Mouse (Mus musculus) thymus, postnatal 4 days (tissue): ENCODE data around the gene 1700018F24Rik.
"Not testable (repeated sequence)": the region's sequence is repeated elsewhere in the genome, so short reads cannot be mapped to it uniquely, and the experiment has no call there.

Experiments
- DNase-seq: peaks from one replicate; pipeline ENCODE4 v3.0.0; 2021

1700018F24Rik gene

DNA sequence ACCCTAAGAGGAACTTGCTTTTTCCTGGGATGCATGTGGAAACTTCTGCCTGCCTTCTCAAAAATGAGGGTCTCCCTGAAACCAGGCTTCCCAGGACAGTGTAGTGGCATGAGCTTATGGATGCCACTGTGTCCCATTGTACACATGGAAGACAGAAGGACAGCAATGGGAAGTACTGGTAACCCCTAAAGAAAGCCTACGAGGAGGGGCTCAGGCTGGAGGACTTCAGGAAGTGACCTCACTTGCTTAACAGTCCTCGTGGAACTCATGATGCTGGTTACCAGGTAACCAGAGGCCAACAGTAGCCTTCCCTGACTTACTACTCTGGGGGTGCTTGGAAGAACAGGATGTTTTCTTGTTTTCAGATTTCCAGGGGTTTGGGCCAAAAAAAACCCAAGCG lies at the start of gene 1700018F24Rik:
Gene 1700018F24Rik, plus strand, starts transcription at position 301 of the 400 bp plus-strand sequence.
- not testable (repeated sequence) for DNase-seq

DNA sequence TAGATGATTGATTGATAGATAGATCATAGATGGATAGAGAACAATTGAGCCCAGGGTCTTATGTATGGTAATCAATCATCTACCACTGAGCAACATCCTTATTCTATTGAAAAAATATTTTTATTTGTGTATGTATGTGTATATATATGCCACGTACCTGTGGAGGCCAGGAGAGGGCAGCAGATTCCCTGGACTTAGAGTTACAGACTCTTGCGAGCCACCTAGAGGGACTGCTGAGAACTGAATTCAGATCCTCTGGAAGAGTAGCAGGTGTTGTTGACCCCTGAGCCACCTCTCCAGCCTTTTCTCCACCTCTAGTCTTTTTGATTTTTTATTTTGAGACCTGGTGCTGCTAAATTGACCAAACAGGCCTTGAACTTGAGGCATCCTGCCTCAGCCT lies 44.3 kb upstream of the 1700018F24Rik start:
- DNase-seq: peak; percentile 52

DNA sequence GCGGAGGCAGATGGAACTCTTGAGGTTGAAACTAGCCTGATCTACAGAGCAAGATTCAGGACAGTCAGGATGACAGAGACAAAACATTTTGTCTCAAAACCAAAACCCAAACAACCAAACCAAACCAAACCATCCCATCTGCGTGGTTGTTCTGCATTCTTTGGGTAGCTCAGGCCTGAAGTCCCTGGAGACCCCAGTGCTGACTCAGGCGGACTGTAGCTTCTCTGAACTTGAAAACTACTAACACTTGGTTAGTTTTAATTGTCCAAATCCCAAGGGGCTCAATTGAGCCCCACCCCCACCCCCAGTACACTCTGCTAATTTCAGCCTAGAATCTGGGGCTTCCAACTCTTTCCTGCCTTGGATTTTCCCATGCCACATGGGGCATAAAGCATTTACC lies 39.4 kb upstream of the 1700018F24Rik start:
- no peak for DNase-seq

DNA sequence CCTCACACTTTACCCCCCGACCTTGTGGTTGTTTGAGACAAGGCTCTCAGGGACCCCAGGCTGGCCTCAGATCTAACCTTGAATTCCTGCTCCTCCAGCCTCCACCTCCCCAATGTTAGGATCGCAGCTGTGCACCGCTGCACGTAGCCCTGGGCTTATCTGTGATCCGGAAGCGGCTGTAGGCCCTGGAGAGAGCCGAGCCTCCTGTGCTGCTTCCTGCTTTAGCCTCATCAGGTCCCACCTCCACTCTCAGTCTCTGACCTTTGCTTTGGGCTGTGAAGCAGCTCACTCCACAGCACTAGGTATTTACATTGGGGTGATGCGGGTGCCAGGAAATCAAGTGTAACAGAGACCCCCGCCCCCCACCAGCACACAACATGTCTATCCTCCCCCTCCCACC lies 38.3 kb upstream of the 1700018F24Rik start:
- no peak for DNase-seq

DNA sequence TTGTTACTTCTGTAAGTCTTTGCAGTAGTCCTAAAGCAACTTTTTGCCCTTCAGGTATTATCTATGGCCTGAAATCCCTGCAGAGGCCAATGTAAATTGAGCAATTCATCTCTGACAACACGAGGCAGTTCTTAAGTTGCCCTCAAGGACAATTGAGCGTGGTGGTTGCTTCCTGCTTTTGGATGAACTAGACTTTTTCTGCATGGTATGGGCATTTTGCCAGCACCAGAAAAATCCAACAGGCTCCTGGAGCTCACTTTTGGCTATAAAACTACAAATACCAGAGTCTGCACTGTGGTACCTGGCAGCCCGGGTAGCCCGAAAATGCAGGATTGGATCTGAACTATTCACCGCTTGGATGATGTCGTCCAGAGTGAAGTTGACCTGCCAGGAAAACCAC lies 37.2 kb upstream of the 1700018F24Rik start:
- DNase-seq: no peak

DNA sequence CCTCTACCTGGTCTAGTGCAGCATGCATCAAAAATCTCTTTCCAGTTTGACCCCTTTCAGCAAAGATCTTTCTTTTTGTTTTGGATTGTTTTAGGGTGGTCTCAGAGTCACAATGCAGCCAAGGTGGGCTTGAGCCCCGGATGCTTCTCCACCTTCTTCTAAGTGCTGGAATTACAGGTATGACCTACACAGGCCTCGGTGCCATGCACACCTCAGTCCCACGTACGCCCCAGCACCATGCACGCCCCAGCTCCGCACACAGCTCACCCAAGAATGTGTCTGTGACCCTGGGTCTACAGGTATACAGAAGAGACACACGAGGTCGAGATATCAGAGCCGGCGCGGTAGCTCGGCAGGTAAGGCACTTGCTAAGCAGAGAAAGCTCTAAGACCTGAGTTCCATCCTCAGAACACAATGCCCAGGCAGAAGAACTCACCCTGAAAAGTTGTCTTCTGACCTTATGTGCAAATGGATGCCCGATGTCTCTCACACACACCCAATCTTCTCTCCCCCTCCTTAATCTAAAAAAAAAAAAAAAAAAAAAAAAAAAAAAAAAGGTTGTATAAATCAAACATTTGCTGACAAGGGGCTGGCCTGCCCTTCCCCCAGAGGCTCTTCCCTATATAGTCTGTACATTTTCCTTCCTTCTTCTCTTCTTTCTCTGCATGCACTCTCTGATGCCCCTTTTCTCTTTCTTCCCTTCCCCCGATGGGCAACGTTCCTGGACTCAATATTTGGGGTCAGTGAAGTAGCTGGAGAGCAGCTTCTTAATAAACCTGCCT lies 33.7 kb upstream of the 1700018F24Rik start:
- DNase-seq: no peak

DNA sequence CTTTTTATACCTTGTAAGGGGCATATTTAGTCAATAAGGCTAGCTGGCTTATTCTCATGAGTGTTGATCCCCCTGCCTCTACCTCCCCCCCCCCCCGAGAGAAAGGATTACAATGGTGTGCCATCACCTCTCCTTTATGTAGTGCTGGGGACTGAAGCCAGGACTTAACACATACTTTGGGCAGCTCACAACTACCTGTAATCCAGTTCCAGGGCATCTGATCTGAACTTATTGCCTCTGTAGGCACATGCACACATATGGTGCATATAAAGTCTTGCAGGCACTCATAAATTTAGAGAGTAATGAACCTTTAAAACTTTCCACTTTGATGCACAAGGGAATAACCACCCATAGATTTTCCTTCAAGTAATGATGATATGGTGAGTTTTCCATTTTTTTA lies 28.5 kb upstream of the 1700018F24Rik start:
- DNase-seq: no peak

DNA sequence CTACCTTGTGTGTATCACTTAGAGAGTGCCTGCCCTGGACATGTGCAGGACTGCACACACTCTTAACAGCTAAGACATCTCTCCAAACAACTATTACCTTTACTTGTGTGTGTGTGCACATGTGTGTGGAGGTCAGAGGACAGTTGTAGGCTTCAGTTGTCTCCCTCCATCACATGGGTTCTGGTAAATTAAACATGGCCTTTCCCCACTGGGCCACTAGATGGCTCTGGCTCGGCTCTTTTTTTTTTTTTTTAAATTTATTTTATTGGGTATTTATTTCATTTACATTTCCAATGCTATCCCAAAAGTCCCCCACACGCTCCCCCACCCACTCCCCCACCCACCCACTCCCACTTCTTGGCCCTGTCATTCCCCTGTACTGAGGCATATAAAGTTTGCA lies 26.0 kb upstream of the 1700018F24Rik start:
- not testable (repeated sequence) for DNase-seq

DNA sequence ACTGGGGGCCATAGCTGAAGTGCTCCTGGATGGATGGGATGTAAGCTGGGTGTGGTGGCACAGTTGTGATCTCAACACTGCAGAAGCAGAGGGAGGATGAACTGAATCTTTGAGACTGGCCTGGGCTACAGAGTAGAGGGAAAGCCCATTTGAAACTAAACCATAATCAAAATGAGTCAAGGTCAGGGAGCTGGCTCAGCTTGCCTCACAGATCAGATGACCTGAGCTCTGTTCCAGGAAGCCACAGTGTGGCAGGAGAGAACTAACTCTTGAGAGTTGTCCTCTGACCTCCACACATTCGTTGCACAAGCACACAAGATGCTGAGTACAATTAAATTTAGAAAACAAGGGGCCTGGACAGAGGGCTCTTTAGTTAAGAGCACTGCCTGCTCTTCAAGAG lies 22.5 kb upstream of the 1700018F24Rik start:
- not testable (repeated sequence) for DNase-seq

DNA sequence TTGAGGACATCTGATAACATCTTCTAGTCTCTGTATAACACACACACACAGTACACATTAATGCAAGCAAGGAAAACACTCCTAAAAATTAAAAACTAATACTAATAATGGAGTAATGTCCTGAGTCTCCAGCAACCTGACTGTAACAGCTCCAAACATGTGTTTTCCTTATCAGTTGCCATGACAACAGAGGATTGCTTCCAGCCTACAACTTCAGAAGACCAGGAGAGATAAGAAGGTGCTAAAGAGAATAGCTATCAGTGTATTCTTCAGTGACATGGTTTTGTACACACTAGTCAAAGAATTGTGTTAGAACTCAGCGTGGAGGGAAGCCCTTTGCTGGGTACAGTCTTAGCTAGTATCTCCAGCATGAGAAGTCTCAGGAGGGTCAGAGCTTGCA lies 22.1 kb upstream of the 1700018F24Rik start:
- not testable (repeated sequence) for DNase-seq

DNA sequence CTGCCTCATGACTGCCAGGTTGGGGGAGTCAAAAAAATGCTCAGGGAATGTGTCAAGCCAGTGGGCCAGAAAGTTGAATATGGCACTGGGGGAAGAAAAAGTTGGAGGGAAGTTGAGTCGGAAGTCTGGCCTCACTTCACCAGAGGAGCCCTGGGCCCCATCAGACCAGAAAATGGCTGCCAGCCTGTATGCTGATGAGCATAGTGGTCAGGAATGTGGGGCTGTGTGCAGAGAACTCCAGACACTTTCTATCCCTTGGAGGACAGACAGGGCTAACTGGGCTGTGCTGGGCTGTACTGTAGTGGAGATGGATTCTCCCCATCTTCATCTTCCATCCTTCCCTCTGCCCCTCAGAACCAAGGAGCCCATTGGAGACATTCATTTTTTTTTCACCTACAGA lies 12.3 kb upstream of the 1700018F24Rik start:
- not testable (repeated sequence) for DNase-seq

DNA sequence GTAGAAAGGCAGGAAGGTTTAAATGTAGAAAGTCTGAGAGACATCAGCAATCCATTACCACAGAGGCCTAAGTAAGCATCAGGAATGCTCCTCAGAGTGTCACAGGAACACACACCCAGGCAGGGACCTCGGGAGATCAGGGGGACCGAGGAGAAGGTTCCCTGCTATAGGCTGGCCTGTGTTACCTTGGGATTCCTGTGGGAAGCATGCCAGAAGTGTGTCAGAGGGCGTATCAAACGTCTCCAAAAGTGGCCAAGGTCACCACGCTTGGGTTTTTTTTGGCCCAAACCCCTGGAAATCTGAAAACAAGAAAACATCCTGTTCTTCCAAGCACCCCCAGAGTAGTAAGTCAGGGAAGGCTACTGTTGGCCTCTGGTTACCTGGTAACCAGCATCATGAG lies 10.4 kb upstream of the 1700018F24Rik start, which contains the start of gene Gm4871:
Gene Gm4871, minus strand, starts transcription at position 364 of the 400 bp plus-strand sequence.
- DNase-seq: not testable (repeated sequence)

DNA sequence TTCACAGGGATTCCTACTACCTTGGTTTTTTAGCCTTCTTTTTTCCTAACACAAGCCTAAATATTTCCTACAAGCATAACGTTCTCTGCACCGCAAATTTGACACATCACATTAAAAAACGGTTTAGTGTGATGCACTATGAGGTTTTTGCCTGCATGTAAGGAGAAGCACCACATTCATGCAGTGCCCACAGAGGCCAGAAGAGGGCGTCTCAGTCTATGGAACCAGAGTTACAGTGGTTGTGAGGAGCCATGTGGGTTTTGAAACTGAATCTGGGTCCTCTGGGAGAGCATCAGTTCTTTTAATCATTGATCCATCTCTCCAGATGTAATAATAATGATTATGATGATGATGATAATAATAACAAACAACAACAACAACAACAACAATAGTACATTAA lies 1.2 kb upstream of the 1700018F24Rik start:
- DNase-seq: peak; percentile 49

DNA sequence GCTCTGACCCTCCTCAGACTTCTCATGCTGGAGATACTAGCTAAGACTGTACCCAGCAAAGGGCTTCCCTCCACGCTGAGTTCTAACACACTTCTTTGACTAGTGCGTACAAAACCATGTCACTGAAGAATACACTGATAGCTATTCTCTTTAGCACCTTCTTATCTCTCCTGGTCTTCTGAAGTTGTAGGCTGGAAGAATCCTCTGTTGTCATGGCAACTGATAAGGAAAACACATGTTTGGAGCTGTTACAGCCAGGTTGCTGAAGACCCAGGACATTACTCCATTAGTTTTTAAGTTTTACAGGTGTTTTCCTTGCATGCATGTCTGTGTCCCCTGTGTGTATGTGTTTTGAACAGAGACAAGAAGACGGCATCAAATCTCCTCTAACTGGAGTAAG lies 11.4 kb downstream of the 1700018F24Rik start:
- DNase-seq: not testable (repeated sequence)

DNA sequence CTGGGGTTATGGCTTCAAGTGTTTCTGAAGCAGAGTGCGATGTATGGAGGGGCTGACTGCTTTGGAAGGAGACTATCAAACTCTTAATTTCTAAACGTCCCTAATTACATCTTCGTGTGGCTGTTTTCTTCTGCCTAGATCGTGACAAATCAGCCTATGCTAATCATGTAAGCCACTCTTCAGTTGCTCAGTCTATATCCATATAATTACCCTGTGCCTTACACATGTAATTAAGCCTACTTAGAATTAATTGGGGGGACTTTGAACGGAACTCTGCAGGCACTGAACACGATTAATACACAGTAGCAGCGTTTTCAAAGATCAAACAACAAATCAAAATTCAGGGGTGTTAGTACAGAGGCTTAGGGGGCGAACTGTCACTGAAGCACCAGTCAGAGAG lies 15.1 kb downstream of the 1700018F24Rik start:
- DNase-seq: no peak

DNA sequence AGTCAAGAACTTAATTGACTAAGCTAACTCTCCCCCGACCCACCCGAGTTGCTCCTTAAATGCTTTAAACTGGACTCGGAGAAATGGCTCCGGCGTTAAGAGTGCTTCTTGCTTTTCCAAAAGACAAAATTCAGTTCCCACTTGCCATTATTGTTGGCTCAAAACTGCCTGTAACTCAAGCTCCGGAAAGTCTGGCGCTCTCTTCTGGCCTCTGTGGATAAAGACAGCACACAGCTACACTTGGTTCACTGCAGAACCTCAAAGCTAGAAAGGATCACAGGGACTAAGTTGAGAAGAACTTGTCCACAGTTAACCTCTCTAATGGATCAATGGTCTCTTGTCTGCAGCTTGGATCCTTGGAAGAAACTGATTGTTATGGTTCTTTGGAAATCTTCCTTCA lies 15.9 kb downstream of the 1700018F24Rik start:
- DNase-seq: peak; percentile 33

DNA sequence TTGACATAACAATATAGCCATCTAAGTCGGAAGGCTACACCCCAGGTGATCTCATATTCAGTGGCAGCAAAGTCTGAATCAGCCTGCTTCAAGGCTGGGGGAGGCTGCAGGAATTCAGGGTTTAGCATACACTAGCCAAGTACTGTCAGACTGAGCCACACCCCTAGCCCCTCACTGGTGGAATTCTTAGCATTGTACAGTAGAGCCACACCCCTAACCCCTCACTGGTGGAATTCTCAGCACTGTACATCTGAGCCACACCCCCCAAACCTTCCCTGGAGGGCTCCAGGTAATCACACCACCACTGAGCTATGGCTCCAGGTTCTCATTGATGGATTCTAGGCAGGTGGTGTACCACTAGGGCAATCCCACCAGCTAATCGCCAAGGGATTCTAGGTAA lies 16.7 kb downstream of the 1700018F24Rik start:
- no peak for DNase-seq

DNA sequence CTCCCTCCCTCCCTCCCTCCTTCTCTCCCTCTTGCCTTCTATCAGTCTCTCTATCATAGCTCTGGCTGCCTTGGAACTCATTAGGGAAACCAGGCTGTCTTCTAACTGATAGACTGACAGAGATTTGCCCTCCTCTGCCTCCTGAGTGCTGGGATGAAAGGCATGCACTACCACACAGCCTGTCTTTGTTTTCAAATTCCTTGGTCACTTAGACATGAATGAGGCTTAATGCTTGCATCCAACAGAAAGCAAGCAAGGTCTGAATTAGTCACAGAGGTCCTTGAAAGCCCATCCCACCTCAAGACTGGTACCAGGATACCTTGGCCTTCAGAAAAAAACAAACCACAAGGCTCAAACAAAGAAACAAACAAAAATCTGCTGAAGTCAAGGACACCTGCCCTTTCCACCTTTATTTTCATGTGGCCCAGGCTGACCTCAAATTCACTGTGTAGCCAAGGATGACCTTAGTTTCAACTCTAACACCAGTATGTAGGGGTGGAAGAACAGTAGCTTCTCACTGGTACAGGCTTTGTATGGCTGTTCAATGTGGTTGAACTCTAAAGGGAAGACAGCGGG lies 22.1 kb downstream of the 1700018F24Rik start:
- DNase-seq: no peak

DNA sequence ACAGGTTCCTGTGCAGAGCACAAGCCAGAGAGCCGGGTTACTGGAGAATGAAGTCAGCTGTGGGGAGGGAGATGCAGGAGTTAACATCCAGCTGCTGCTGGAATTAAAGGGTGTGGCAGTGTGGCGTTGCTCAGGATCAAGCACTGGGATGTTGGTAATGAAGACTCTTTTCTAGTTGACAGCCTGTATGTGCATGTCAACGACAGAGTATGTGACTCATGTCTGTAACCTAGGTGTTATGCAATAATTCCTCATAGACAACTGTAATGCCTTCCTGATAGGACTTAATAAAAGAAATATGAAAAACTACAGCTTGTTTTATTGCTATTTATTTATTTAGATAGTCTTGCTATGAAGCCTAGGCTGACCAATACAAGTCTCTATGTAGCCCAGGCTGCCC lies 26.1 kb downstream of the 1700018F24Rik start:
- no peak for DNase-seq

DNA sequence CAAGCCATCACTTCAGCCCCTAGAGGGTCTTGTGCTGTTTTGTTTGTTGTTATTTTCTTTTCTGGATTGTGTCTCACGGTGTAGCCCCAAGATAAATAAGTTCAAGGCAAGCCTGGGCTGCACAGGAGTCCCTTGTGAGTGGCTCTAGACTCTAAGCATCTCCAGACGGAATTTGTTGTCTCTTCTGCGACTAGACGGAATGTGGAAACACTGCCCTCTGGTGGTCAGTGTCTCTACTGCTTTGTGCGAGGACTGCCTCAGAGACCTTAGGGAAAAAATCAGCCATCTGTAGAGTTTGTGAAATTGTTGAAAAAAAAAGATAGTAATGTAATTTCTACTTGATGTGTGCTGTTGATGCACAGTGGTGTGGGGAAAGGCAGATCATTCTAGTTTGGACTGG lies 26.9 kb downstream of the 1700018F24Rik start:
- peak; percentile 85 for DNase-seq

DNA sequence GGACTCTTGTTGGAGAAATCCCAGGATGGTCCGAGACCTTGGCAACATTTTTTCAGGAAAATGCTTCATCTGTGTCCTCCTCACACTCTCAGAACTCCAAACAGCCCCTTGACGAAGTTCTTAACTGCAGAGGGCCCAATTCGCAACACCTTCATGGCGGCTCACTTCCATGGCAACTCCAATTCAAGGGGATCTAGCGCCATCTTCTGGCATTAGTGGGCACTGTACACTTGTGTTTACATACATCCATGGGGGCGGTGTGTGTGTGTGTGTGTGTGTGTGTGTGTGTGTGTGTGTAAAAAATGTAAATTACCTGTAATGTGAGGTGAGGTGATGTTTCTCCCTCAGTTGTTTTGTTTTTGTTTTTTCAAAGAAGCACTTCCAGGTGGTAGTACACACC lies 28.6 kb downstream of the 1700018F24Rik start:
- DNase-seq: peak; percentile 34

DNA sequence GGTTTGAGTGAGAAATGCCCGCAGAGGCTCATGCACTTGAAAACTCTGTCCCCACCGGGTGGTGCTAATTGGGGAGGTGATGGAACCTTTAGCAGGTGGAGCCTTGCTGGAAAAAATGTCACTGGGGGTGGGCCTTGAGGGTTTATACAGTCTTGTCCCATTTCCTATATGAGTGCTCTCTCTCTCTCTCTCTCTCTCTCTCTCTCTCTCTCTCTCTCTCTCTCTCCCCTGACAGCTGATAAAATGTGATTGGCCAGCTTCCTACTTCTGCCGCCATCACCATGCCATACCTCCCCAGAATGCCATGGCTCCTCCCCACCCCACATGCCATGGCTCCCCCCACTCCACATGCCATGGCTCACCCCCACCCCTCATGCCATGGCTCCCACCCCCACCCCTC lies 32.3 kb downstream of the 1700018F24Rik start:
- DNase-seq: no peak

DNA sequence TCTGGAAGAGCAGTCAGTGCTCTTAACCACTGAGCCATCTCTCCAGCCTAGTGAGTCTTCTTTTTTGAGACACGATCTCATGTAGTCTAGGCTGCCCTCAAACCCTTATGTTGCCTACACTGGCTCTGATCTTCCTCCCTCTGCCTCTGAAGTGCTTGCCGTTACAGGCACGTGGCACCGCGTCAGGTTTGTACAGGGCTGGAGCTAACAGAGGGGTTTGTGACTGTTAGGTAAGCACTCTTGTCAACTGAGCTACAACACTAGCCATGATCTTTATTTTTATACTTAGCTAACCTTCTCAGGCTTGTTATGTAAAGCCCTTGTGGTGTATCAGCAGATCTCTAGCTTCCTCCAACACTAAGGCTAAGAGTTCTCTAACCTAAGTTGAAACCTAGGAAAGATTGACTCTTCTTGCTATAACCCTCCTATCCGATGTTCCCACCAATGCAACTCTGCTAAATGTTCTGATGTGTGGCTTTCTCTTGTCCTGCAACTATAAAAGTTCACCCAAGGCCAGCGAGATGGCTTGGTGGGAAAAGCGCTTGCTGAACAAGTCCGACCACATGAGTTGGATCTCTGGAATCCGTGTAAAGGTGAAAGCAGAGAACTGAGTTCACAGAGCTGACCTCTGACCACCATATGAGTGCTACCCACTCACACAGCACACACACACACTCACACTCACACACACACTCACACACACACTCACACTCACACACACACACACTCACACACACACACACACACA lies 39.2 kb downstream of the 1700018F24Rik start:
- DNase-seq: no peak

DNA sequence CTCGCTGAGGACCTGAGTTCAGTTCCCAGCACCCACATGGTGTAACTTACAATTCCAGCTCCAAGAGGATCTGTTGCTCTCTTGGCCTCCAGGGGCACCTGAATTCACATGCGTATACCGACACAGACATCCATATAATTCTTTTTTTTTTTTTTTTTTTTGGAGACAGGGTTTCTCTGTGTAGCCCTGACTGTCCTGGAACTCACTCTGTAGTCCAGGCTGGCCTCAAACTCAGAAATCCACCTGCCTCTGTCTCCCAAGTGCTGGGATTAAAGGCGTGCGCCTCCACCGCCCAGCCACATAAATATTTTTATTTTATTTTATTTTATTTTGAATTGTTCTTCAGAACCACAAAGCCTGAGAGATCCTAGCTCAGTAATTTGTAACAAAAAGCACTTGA lies 40.4 kb downstream of the 1700018F24Rik start:
- not testable (repeated sequence) for DNase-seq
